8 mouse cellular contexts compared by ENCODE assay signal in the genomic region with DNA sequence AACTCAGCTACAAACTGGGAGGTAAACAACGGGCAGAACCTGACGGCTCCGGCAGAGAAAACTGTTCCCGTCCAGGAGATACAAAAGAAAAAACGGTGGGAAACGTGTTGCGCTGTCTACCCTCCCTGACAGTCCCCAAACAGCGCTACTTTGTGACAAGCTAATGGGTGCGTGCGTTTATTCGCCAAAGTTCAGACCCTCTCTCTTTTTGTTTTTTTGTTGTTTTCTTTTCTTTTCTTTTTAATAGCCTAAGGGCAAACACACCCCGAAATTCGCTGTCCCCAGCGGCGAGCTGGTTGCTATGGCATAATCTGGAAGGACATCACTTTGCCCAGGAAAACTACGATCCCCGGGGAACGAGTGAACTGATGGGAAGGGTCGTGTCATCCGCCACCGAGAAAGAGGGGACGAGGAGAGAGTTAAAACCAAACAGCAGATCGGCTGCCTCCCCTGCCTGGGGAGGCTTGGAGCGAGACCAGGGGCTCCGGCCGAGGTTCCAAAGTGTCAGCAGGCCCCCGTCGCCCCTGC. TPM values are rescaled to one million over a fixed set of nuclear protein-coding genes. Genes with fewer than 3 reads are reported as not detected.
DNase-seq lines count a peak whose midpoint lies in the region; ATAC-seq and TF ChIP-seq lines count a peak whose summit lies in the region.

No protein-coding gene starts in this region.

- H3K36me3 ChIP-seq in kidney, embryonic 14.5 days (ENCODE audit: control insufficient read depth, insufficient read depth, low read length) = no peaks in the 10 kb centered on the region
- H3K36me3 ChIP-seq in heart, postnatal 0 days (replicated peaks; ENCODE audit: control insufficient read depth, insufficient read depth, low read length) = no peaks in the 10 kb centered on the region
- no peaks in the 10 kb centered on the region for H3K36me3 ChIP-seq in midbrain, embryonic 12.5 days

- peak overlapping the region; percentile 93 for H3K9ac ChIP-seq in kidney, embryonic 14.5 days (ENCODE audit: low read depth, low read length)
- peak overlapping the region; percentile 94 for H3K9ac ChIP-seq in heart, postnatal 0 days (replicated peaks; ENCODE audit: low read depth, low read length)
- peak overlapping the region; percentile 98 for H3K9ac ChIP-seq in midbrain, embryonic 12.5 days (replicated peaks)

- DNase-seq in kidney, adult 8-10 months = no peak
- peak; percentile 52 for DNase-seq in R1 (ENCODE audit: low read depth, low spot score)
- no peak for DNase-seq in heart, postnatal 0 days (ENCODE audit: low spot score)
- no peak for DNase-seq in adrenal gland, postnatal 4 days (ENCODE audit: low spot score in 2 of 2)
- no peak for DNase-seq in frontal cortex, postnatal 10 days (ENCODE audit: low spot score in 2 of 2)
- no peak for DNase-seq in layer of hippocampus, postnatal 14 days (ENCODE audit: low spot score in 2 of 2)

- WGBS in kidney, embryonic 14.5 days = under 1% methylated on average over 28 of the region's 28 CpGs
- under 1% methylated on average over 27 of the region's 28 CpGs for WGBS in heart, postnatal 0 days
- under 1% methylated on average over 28 of the region's 28 CpGs for WGBS in midbrain, embryonic 12.5 days

- peak overlapping the region; percentile 87 for H3K4me2 ChIP-seq in kidney, embryonic 14.5 days (replicated peaks; ENCODE audit: low read depth, low read length)
- H3K4me2 ChIP-seq in heart, postnatal 0 days (ENCODE audit: low read depth, low read length) = peak overlapping the region; percentile 96
- H3K4me2 ChIP-seq in midbrain, embryonic 12.5 days (replicated peaks) = peak overlapping the region; percentile 60

- no peak for TF ChIP-seq CTCF in heart, postnatal 0 days (IDR thresholded peaks at IDR 0.05; ENCODE audit: low read depth)

- peak overlapping the region; percentile 60 for H3K4me3 ChIP-seq in kidney, embryonic 14.5 days (ENCODE audit: low read length)
- peak overlapping the region; percentile 89 for H3K4me3 ChIP-seq in heart, postnatal 0 days (ENCODE audit: low read depth, low read length)
- peak overlapping the region; percentile 91 for H3K4me3 ChIP-seq in midbrain, embryonic 12.5 days

- peak overlapping the region; percentile 91 for H3K27ac ChIP-seq in kidney, embryonic 14.5 days (ENCODE audit: low read depth, low read length)
- H3K27ac ChIP-seq in heart, postnatal 0 days (ENCODE audit: low read depth) = peak overlapping the region; percentile 98
- H3K27ac ChIP-seq in midbrain, embryonic 12.5 days (replicated peaks) = peak overlapping the region; percentile 100

- H3K9me3 ChIP-seq in kidney, embryonic 14.5 days (ENCODE audit: control insufficient read depth, low read length) = no peaks in the 10 kb centered on the region
- H3K9me3 ChIP-seq in heart, postnatal 0 days (replicated peaks; ENCODE audit: control insufficient read depth, low read length) = no peaks in the 10 kb centered on the region
- no peaks in the 10 kb centered on the region for H3K9me3 ChIP-seq in midbrain, embryonic 12.5 days

- ATAC-seq in kidney, embryonic 14.5 days (ENCODE audit: low FRiP score, low TSS enrichment) = no peak
- no peak for ATAC-seq in heart, postnatal 0 days (ENCODE audit: insufficient read depth, low read depth)
- no peak for ATAC-seq in midbrain, embryonic 12.5 days (ENCODE audit: low FRiP score, low read depth)

- H3K27me3 ChIP-seq in kidney, embryonic 14.5 days (ENCODE audit: control insufficient read depth, insufficient read depth, low read length) = no peaks in the 10 kb centered on the region
- H3K27me3 ChIP-seq in heart, postnatal 0 days (ENCODE audit: control insufficient read depth, insufficient read depth, low read length) = no peaks in the 10 kb centered on the region
- H3K27me3 ChIP-seq in midbrain, embryonic 12.5 days = no peaks in the 10 kb centered on the region

- no peak for TF ChIP-seq EP300 in heart, postnatal 0 days (IDR thresholded peaks at IDR 0.05; ENCODE audit: low read depth)

- peaks cover 7% of the 10 kb centered on the region for H3K4me1 ChIP-seq in kidney, embryonic 14.5 days (ENCODE audit: control insufficient read depth, insufficient read depth, low read length)
- H3K4me1 ChIP-seq in heart, postnatal 0 days (ENCODE audit: control insufficient read depth, insufficient read depth) = peaks cover 11% of the 10 kb centered on the region
- peaks cover 27% of the 10 kb centered on the region for H3K4me1 ChIP-seq in midbrain, embryonic 12.5 days

RNA-seq across cellular contexts. Expression of a gene that starts 0.8 kb away (rescaled TPM):
- 18.2 and 33.5 TPM in 2 replicates for polyA plus RNA-seq in kidney, embryonic 14.5 days (2014; fragmentation: Nextera tagmentation; extraction: Ambion mirVana)
- 26.8 and 35.5 TPM in 2 replicates for total RNA-seq in heart, postnatal 0 days (2014; rRNA removed; ENCODE audit: low replicate concordance)
- 11.5 and 14.9 TPM in 2 replicates for polyA plus RNA-seq in heart, postnatal 0 days (2015; fragmentation: Nextera tagmentation; extraction: Ambion mirVana)
- polyA plus RNA-seq in midbrain, embryonic 12.5 days (2016; fragmentation: Nextera tagmentation; extraction: Ambion mirVana) = 47.9 and 50.6 TPM in 2 replicates
- 10 to 100 TPM; 41.2 to 45.4 TPM for total RNA-seq in adrenal gland, postnatal 4 days (2021)
- 10 to 100 TPM; 84.5 to 89.9 TPM for total RNA-seq in layer of hippocampus, postnatal 14 days (2021)
